Mouse (Mus musculus) Patski (cell line): Measurements from ENCODE around the gene Prss35. TPM values are rescaled to one million over a fixed set of nuclear protein-coding genes. Genes with fewer than 3 reads are reported as not detected.

Source experiments
- ATAC-seq: fragments of 100-300 bp; one replicate; pipeline ENCODE4 v1.8.0; 2021
- CTCF ChIA-PET: fragments of 350-600 bp; sonication (Branson Sonifier 250); formaldehyde crosslinking; loops from one replicate; lab custom pipeline; 2022; ENCODE audit warnings: inconsistent platforms; lab: Charles Lee
- POLR2A ChIA-PET: fragments of 350-600 bp; sonication (Branson Sonifier 250); formaldehyde crosslinking; loops from one replicate; lab custom pipeline; 2022; ENCODE audit warnings: antibody characterized with exemption, inconsistent platforms; lab: Charles Lee
- DNase-seq: peaks from one replicate; pipeline ENCODE4 v3.0.0-alpha.2; 2011; ENCODE audit warnings: low read depth, low spot score
- H3K27me3 ChIP-seq: fragments of 371-371 bp; one replicate; pipeline ENCODE4 v1.5.1; 2021
- CTCF ChIP-seq: fragments of 100-300 bp; IDR thresholded peaks from one replicate; pipeline ENCODE4 v1.5.1; 2021
- in situ Hi-C: fragments of 300-500 bp; cut with MboI; formaldehyde crosslinking; loops from 3 replicates; pipeline ENCODE4 v1.11.1; 2018; ENCODE audit warnings: low pct_unique_long_range_greater_than_20kb, mixed read lengths
- polyA plus RNA-seq: library from polyadenylated mRNA; unstranded; gene quantifications from one replicate; pipeline ENCODE4 v1.2.3, GENCODE M21; 2021

Prss35 gene
- polyA plus RNA-seq, 1 experiment from 2014 or later: 2.7 TPM

DNA sequence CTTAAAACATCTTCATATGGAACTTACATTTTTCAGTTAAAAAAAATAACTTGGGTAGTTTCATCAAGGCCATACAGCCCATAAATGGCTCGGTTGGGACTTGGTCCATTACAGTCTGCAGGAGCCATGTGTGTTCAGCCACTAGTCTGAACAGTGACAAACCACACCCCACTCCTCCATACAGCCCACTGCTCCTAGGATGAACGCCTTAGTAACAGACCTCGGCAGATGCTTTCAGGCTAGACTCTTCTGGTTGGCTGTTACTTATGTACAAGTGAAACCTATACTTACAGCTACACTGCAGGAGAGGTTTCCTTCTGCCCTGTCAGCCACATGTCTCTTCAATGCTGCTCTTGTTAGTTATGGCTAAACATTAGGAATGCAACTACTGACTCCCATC lies 51.8 kb downstream of the Prss35 start:
- no peak for DNase-seq
- no peak for ATAC-seq
- in situ Hi-C loops: no loop called here
- H3K27me3 ChIP-seq: peaks cover 6% of the 10 kb centered on the region
- no peak for TF ChIP-seq CTCF
- CTCF ChIA-PET: interaction anchor here (1.4 kb wide), 1 partner anchor 18 kb away, joined by 4 read pairs; no protein-coding TSS in a partner anchor
- POLR2A ChIA-PET: no interaction called here

DNA sequence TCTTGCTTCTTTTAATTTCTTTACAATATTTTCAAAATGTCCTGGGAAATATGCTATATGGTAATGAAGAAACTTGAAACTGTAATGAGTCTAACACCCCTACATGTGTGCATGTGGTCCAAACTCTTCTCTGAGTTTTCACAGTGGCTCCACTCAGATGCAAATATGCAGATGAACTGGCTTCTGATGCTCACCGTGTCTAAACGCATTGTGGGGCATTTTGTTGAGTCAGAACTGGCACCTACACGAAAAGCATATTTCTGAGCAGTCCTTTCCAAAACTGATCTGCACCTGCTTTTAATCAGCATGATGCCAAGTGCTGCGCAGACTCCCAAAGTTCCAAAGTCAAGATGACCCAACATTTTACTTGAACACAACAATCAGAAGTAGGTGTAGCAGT lies 54.1 kb downstream of the Prss35 start:
- in situ Hi-C loops: no loop called here
- TF ChIP-seq CTCF: no peak
- H3K27me3 ChIP-seq: no peaks in the 10 kb centered on the region
- ATAC-seq (no peak), DNase-seq (no peak)
- ChIA-PET POLR2A (no interaction called here), CTCF (interaction anchor here (1.3 to 1.8 kb wide), 2 partner anchors 14 to 189 kb away, joined by 3 to 5 read pairs; no protein-coding TSS in a partner anchor)

DNA sequence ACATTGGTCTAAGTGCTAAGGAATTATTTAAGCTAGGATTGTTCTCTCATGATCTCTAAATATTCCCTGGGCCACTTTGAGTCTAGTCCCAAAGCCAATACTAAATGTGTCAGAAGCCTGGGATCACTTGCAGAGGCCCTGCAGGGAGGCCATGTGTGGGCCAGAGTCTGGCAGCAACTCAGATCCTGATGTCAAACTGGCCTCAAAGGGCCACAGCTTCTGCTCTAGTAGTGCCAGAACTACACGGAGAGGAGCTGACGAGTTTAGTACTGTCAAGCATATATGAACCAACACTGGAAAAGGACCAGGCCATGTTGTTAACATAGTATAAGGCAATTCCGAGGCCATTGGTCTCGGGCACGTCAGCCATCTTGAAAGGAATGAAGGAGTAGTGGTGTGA lies 54.7 kb downstream of the Prss35 start:
- POLR2A ChIA-PET: no interaction called here
- in situ Hi-C loops: no loop called here
- no peak for ATAC-seq

DNA sequence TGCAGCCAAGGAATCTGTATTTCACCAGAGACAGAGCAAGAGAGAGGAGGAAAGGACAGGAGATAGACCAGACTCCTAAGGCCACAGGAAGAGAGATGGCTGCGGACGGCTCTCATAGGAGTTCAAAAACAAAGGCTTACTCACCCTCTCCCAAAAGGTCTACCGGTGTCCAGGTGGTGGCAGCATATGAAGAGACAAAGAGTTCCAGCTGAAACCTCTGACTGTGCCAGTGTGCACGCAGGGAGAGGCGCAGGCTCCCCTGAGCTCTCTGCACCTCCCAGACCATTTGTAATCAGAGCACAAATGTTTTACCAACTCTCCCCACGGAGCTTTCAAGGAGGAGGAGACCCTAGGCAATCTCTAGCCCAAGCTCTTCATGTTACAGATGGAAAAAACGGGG lies 55.2 kb downstream of the Prss35 start:
- DNase-seq (no peak), ATAC-seq (no peak)
- in situ Hi-C loops: no loop called here
- ChIA-PET CTCF (interaction anchor here (1.3 to 1.8 kb wide), 2 partner anchors 13 to 191 kb away, joined by 3 to 5 read pairs; no protein-coding TSS in a partner anchor), POLR2A (no interaction called here)
- H3K27me3 ChIP-seq: no peaks in the 10 kb centered on the region
- no peak for TF ChIP-seq CTCF

More for the DNA sequence above, 54.7 kb downstream of the Prss35 start:
- no peak for TF ChIP-seq CTCF
- no peak for DNase-seq
- CTCF ChIA-PET: interaction anchor here (1.3 to 1.8 kb wide), 2 partner anchors 13 to 190 kb away, joined by 3 to 5 read pairs; no protein-coding TSS in a partner anchor
- no peaks in the 10 kb centered on the region for H3K27me3 ChIP-seq

DNA sequence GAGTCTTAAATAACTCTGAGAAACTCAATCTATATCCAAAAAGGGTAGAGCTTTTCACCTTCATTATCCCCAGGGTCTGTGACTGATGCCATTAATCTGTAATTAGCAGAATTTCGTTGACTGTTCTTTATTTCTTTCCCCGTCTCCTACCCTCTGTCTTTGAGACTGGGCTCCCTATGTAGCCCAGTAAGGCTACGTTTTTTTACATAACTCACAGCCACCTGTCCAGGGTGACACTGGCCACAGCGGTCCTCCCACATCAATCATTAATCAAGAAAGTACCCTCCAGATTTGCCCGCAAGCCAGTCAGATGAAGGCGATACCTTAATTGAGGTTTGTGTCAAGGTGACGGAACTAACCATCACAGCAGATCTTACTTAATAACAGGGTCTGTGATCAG lies 55.6 kb downstream of the Prss35 start:
- ChIA-PET POLR2A (no interaction called here), CTCF (interaction anchor here (1.3 to 1.8 kb wide), 2 partner anchors 12 to 191 kb away, joined by 3 to 5 read pairs; no protein-coding TSS in a partner anchor)
- no peak for DNase-seq
- TF ChIP-seq CTCF: no peak
- no peak for ATAC-seq
- no peaks in the 10 kb centered on the region for H3K27me3 ChIP-seq
- in situ Hi-C loops: no loop called here

DNA sequence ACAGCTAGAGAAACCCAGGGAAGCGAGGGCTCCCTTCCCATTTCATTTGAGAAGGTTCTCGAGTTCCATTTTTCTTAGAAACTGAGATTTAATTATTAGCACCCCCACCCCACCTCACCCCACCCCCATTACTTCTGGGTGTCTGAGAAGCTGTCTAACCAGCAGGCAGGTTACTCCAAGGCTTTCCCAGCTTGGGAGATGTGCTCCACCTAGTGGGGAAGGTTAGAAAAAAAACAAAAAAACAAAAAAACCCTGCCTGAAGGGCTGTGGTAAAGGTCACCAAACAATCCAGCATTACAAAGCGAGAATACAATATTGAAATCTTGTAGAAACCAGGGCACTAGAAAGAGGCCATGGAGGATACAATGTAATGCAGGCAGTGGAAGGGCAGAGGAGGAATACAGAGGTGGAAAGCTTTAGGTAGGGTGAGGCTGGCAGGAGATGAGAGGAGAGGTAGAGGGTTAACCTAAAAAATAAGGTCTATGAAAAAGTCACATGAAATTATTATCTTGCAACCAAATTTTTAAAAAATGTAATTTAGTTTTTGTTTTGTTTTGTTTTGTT lies 57.2 kb downstream of the Prss35 start:
- ATAC-seq (peak; percentile 44), DNase-seq (no peak)
- POLR2A ChIA-PET: no interaction called here
- in situ Hi-C loops: no loop called here
- peak; percentile 59 for TF ChIP-seq CTCF
- no peaks in the 10 kb centered on the region for H3K27me3 ChIP-seq
- CTCF ChIA-PET: interaction anchor here (0.9 to 1.6 kb wide), 6 partner anchors 10 to 207 kb away, joined by 3 to 4 read pairs (median 4); no protein-coding TSS in a partner anchor

Other genes with a start within 250 kb of the Prss35 start
- 27.6 TPM for gene Pgm3, start 171.8 kb upstream of the Prss35 start, polyA plus RNA-seq
- gene Rwdd2a, start 171.7 kb upstream of the Prss35 start, polyA plus RNA-seq: 5.6 TPM
- gene Me1, start 47.7 kb upstream of the Prss35 start, polyA plus RNA-seq: 109 TPM
- gene Snap91, start 137.0 kb downstream of the Prss35 start, polyA plus RNA-seq: 16.7 TPM